Mouse (Mus musculus) MEL (cell line): ENCODE data around the gene Cyp27b1. TPM values are rescaled to one million over a fixed set of nuclear protein-coding genes. Genes with fewer than 3 reads are reported as not detected.

Experiments used
- DNase-seq: peaks from one replicate; pipeline ENCODE4 v3.0.0; 2011; ENCODE audit warnings: low read depth, low spot score
- H3K27ac ChIP-seq: 2 replicates; pipeline ENCODE4 v1.5.1; 2012; ENCODE audit warnings: low read depth, mild to moderate bottlenecking, control low read depth, low read length, moderate library complexity; ENCODE audit not compliant: control insufficient read depth
- H3K27me3 ChIP-seq, 2 experiments: fragments of 150-350 bp in 1 of 2; sonication (generic) in 1 of 2; 2 replicates each; pipeline ENCODE4 v1.6.1; 2012; ENCODE audit warnings: low read length in 2 of 2, mild to moderate bottlenecking in 2 of 2, improper control_type of control experiment in 1 of 2, moderate library complexity in 1 of 2; ENCODE audit not compliant: insufficient read depth in 2 of 2, control insufficient read depth in 1 of 2
- H3K36me3 ChIP-seq, 2 experiments: 2 replicates each; pipeline ENCODE4 v1.6.1; 2012 to 2014; ENCODE audit warnings: low read length in 2 of 2, improper control_type of control experiment in 1 of 2, inconsistent platforms in 1 of 2, mild to moderate bottlenecking in 1 of 2; ENCODE audit not compliant: insufficient read depth in 2 of 2, control insufficient read depth in 1 of 2
- H3K4me1 ChIP-seq, 2 experiments: fragments of 150-350 bp in 1 of 2; sonication (generic) in 1 of 2; 2 replicates each; pipeline ENCODE4 v1.6.1; 2012; ENCODE audit warnings: low read length in 2 of 2, improper control_type of control experiment in 1 of 2, mild to moderate bottlenecking in 1 of 2; ENCODE audit not compliant: insufficient read depth in 2 of 2, control insufficient read depth in 1 of 2
- H3K4me3 ChIP-seq, 2 experiments: fragments of 150-350 bp in 1 of 2; sonication (generic) in 1 of 2; 2 replicates each; pipeline ENCODE4 v1.5.1; 2012; ENCODE audit warnings: low read depth in 2 of 2, low read length in 2 of 2, mild to moderate bottlenecking in 2 of 2, moderate library complexity in 2 of 2, control low read depth in 1 of 2, improper control_type of control experiment in 1 of 2; ENCODE audit not compliant: control insufficient read depth in 1 of 2, insufficient read depth in 1 of 2
- H3K79me2 ChIP-seq: 2 replicates; pipeline ENCODE4 v1.6.1; 2012; ENCODE audit warnings: mild to moderate bottlenecking, low read length, moderate library complexity; ENCODE audit not compliant: control insufficient read depth, poor library complexity, insufficient read depth
- H3K9ac ChIP-seq: 2 replicates; pipeline ENCODE4 v1.6.1; 2012; ENCODE audit warnings: low read depth, mild to moderate bottlenecking, control low read depth, low read length, moderate library complexity; ENCODE audit not compliant: control insufficient read depth, poor library complexity, severe bottlenecking
- H3K9me3 ChIP-seq: fragments of 150-350 bp; sonication (generic); replicated peaks from 2 replicates; pipeline ENCODE4 v1.6.1; 2012; ENCODE audit warnings: mild to moderate bottlenecking, low read length, improper control_type of control experiment, moderate library complexity; ENCODE audit not compliant: insufficient read depth
- BHLHE40 ChIP-seq: IDR thresholded peaks from 2 replicates; pipeline ENCODE4 v1.6.1; 2012; ENCODE audit warnings: low read depth, mild to moderate bottlenecking, inconsistent platforms, low read length, improper control_type of control experiment, borderline replicate concordance
- CHD1 ChIP-seq: IDR thresholded peaks from 2 replicates; pipeline ENCODE4 v1.6.1; 2012; ENCODE audit warnings: low read depth, mild to moderate bottlenecking, inconsistent platforms, low read length, improper control_type of control experiment
- CHD2 ChIP-seq: IDR thresholded peaks from 2 replicates; pipeline ENCODE4 v1.6.1; 2011; ENCODE audit warnings: low read length, improper control_type of control experiment
- CTCF ChIP-seq, 3 experiments: IDR thresholded peaks in 2 of 3; conservative IDR thresholded peaks in 1 of 3; 2 replicates each; pipeline ENCODE4 v1.5.1; 2011 to 2012; ENCODE audit warnings: low read length in 3 of 3, low read depth in 2 of 3, mild to moderate bottlenecking in 2 of 3, improper control_type of control experiment in 1 of 3, inconsistent platforms in 1 of 3, mixed read lengths in 1 of 3, moderate library complexity in 1 of 3; ENCODE audit not compliant: control insufficient read depth in 1 of 3, insufficient read depth in 1 of 3, poor library complexity in 1 of 3, severe bottlenecking in 1 of 3
- E2F4 ChIP-seq: IDR thresholded peaks from 2 replicates; pipeline ENCODE4 v1.6.1; 2011; ENCODE audit warnings: low read depth, low read length, improper control_type of control experiment, borderline replicate concordance
- ELF1 ChIP-seq: IDR thresholded peaks from 2 replicates; pipeline ENCODE4 v1.6.1; 2014; ENCODE audit warnings: low read depth, mild to moderate bottlenecking, inconsistent platforms, low read length, improper control_type of control experiment, moderate library complexity
- EP300 ChIP-seq, 2 experiments: IDR thresholded peaks; 2 replicates each; pipeline ENCODE4 v1.6.1; 2011; ENCODE audit warnings: improper control_type of control experiment in 2 of 2, low read length in 2 of 2, low read depth in 1 of 2, mild to moderate bottlenecking in 1 of 2
- ETS1 ChIP-seq: IDR thresholded peaks from 2 replicates; pipeline ENCODE4 v1.6.1; 2012; ENCODE audit warnings: low read depth, mild to moderate bottlenecking, inconsistent platforms, low read length, improper control_type of control experiment, moderate library complexity
- GABPA ChIP-seq: IDR thresholded peaks from 2 replicates; pipeline ENCODE4 v1.6.1; 2012; ENCODE audit warnings: low read depth, mild to moderate bottlenecking, inconsistent platforms, low read length, improper control_type of control experiment, moderate library complexity
- GATA1 ChIP-seq: IDR thresholded peaks from 2 replicates; pipeline ENCODE4 v1.6.1; 2011; ENCODE audit warnings: low read depth, low read length, improper control_type of control experiment
- HCFC1 ChIP-seq: IDR thresholded peaks from 2 replicates; pipeline ENCODE4 v1.6.1; 2012; ENCODE audit warnings: low read depth, mild to moderate bottlenecking, inconsistent platforms, low read length, improper control_type of control experiment, moderate library complexity
- JUND ChIP-seq: IDR thresholded peaks from 2 replicates; pipeline ENCODE4 v1.6.1; 2011; ENCODE audit warnings: low read depth, mild to moderate bottlenecking, improper control_type of control experiment, low read length
- MAFK ChIP-seq: IDR thresholded peaks from 2 replicates; pipeline ENCODE4 v1.6.1; 2011; ENCODE audit warnings: low read depth, mild to moderate bottlenecking, low read length, improper control_type of control experiment, borderline replicate concordance
- MAX ChIP-seq: IDR thresholded peaks from 2 replicates; pipeline ENCODE4 v1.6.1; 2011; ENCODE audit warnings: low read length, improper control_type of control experiment
- MAZ ChIP-seq: IDR thresholded peaks from 2 replicates; pipeline ENCODE4 v1.6.1; 2012; ENCODE audit warnings: low read depth, mild to moderate bottlenecking, inconsistent platforms, low read length, improper control_type of control experiment
- MEF2A ChIP-seq: IDR thresholded peaks from 2 replicates; pipeline ENCODE4 v1.6.1; 2014; ENCODE audit warnings: low read depth, mild to moderate bottlenecking, inconsistent platforms, low read length, improper control_type of control experiment; ENCODE audit not compliant: poor library complexity, insufficient replicate concordance, severe bottlenecking; ENCODE audit errors: extremely low read depth
- MXI1 ChIP-seq: IDR thresholded peaks from 2 replicates; pipeline ENCODE4 v1.6.1; 2011; ENCODE audit warnings: mild to moderate bottlenecking, low read depth, low read length, improper control_type of control experiment
- MYB ChIP-seq: IDR thresholded peaks from 2 replicates; pipeline ENCODE4 v1.6.1; 2011; ENCODE audit warnings: mild to moderate bottlenecking, low read depth, low read length, improper control_type of control experiment
- MYC ChIP-seq: IDR thresholded peaks from 2 replicates; pipeline ENCODE4 v1.6.1; 2011; ENCODE audit warnings: low read depth, mild to moderate bottlenecking, low read length, improper control_type of control experiment, moderate library complexity
- NRF1 ChIP-seq: IDR thresholded peaks from 2 replicates; pipeline ENCODE4 v1.6.1; 2014; ENCODE audit warnings: low read depth, mild to moderate bottlenecking, inconsistent platforms, low read length, improper control_type of control experiment, moderate library complexity; ENCODE audit not compliant: poor library complexity, insufficient read depth, severe bottlenecking
- POLR2A ChIP-seq, 2 experiments: IDR thresholded peaks; 2 replicates each; pipeline ENCODE4 v1.6.1; 2011 to 2012; ENCODE audit warnings: low read length in 2 of 2, mild to moderate bottlenecking in 2 of 2, control low read depth in 1 of 2, improper control_type of control experiment in 1 of 2, low read depth in 1 of 2, moderate library complexity in 1 of 2; ENCODE audit not compliant: control insufficient read depth in 1 of 2, insufficient read depth in 1 of 2, poor library complexity in 1 of 2
- POLR2AphosphoS2 ChIP-seq: IDR thresholded peaks from 2 replicates; pipeline ENCODE4 v1.6.1; 2011; ENCODE audit warnings: low read length, improper control_type of control experiment
- POLR2AphosphoS5 ChIP-seq: IDR thresholded peaks from 2 replicates; pipeline ENCODE4 v1.6.1; 2012; ENCODE audit warnings: low read depth, borderline replicate concordance, mild to moderate bottlenecking, inconsistent platforms, low read length, moderate library complexity, mixed read lengths
- RAD21 ChIP-seq: IDR thresholded peaks from 2 replicates; pipeline ENCODE4 v1.6.1; 2011; ENCODE audit warnings: mild to moderate bottlenecking, low read depth, low read length, improper control_type of control experiment
- SIN3A ChIP-seq: IDR thresholded peaks from 2 replicates; pipeline ENCODE4 v1.6.1; 2012; ENCODE audit warnings: low read length, improper control_type of control experiment, inconsistent platforms
- SMC3 ChIP-seq: IDR thresholded peaks from 2 replicates; pipeline ENCODE4 v1.6.1; 2011; ENCODE audit warnings: low read depth, low read length, improper control_type of control experiment
- TAL1 ChIP-seq: IDR thresholded peaks from 2 replicates; pipeline ENCODE4 v1.6.1; 2012; ENCODE audit warnings: mild to moderate bottlenecking, inconsistent platforms, low read length, moderate library complexity, mixed read lengths
- TBP ChIP-seq: IDR thresholded peaks from 2 replicates; pipeline ENCODE4 v1.8.0; 2011; ENCODE audit warnings: low read depth, low read length, improper control_type of control experiment
- TCF12 ChIP-seq: IDR thresholded peaks from 2 replicates; pipeline ENCODE4 v1.6.1; 2014; ENCODE audit warnings: low read depth, mild to moderate bottlenecking, inconsistent platforms, low read length, improper control_type of control experiment, moderate library complexity
- UBTF ChIP-seq: IDR thresholded peaks from 2 replicates; pipeline ENCODE4 v1.6.1; 2012; ENCODE audit warnings: low read depth, mild to moderate bottlenecking, inconsistent platforms, low read length, improper control_type of control experiment, moderate library complexity, borderline replicate concordance; ENCODE audit not compliant: insufficient read depth
- USF1 ChIP-seq: IDR thresholded peaks from 2 replicates; pipeline ENCODE4 v1.6.1; 2014; ENCODE audit warnings: low read depth, mild to moderate bottlenecking, inconsistent platforms, low read length, improper control_type of control experiment, moderate library complexity
- USF2 ChIP-seq, 2 experiments: IDR thresholded peaks; 2 replicates each; pipeline ENCODE4 v1.6.1; 2011 to 2012; ENCODE audit warnings: improper control_type of control experiment in 2 of 2, low read length in 2 of 2, borderline replicate concordance in 1 of 2, inconsistent platforms in 1 of 2, low read depth in 1 of 2, mild to moderate bottlenecking in 1 of 2; ENCODE audit not compliant: insufficient read depth in 1 of 2
- ZC3H11A ChIP-seq: IDR thresholded peaks from 2 replicates; pipeline ENCODE4 v1.6.1; 2012; ENCODE audit warnings: low read depth, mild to moderate bottlenecking, inconsistent platforms, low read length, improper control_type of control experiment
- ZKSCAN1 ChIP-seq: IDR thresholded peaks from 2 replicates; pipeline ENCODE4 v1.6.1; 2012; ENCODE audit warnings: low read depth, mild to moderate bottlenecking, inconsistent platforms, low read length, improper control_type of control experiment, moderate library complexity
- ZMIZ1 ChIP-seq: IDR thresholded peaks from 2 replicates; pipeline ENCODE4 v1.6.1; 2012; ENCODE audit warnings: low read depth, mild to moderate bottlenecking, inconsistent platforms, low read length, improper control_type of control experiment, moderate library complexity
- ZNF384 ChIP-seq: IDR thresholded peaks from 2 replicates; pipeline ENCODE4 v1.6.1; 2012; ENCODE audit warnings: low read depth, mild to moderate bottlenecking, inconsistent platforms, low read length, improper control_type of control experiment
- polyA plus RNA-seq, 2 experiments: library from polyadenylated mRNA; stranded (reverse) in 1 of 2; unstranded in 1 of 2; fragments of >175 nt in 1 of 2; fragments of >200 nt in 1 of 2; gene quantifications; 2 replicates each; pipeline versions ENCODE4 v1.2.1 to v1.2.4; 2012; ENCODE audit warnings: low replicate concordance in 2 of 2, low read depth in 1 of 2; ENCODE audit not compliant: insufficient read length in 2 of 2, insufficient read depth in 1 of 2, missing spikeins in 1 of 2
- total RNA-seq: library from RNA; depleted of rRNA; stranded (reverse); fragments of 300-350 nt; gene quantifications from 2 replicates; pipeline ENCODE4 v1.2.3, GENCODE M21; 2012

Cyp27b1 gene
- total and polyA plus RNA-seq, 3 experiments = 0.23 to 0.93 TPM; not detected in 1

DNA sequence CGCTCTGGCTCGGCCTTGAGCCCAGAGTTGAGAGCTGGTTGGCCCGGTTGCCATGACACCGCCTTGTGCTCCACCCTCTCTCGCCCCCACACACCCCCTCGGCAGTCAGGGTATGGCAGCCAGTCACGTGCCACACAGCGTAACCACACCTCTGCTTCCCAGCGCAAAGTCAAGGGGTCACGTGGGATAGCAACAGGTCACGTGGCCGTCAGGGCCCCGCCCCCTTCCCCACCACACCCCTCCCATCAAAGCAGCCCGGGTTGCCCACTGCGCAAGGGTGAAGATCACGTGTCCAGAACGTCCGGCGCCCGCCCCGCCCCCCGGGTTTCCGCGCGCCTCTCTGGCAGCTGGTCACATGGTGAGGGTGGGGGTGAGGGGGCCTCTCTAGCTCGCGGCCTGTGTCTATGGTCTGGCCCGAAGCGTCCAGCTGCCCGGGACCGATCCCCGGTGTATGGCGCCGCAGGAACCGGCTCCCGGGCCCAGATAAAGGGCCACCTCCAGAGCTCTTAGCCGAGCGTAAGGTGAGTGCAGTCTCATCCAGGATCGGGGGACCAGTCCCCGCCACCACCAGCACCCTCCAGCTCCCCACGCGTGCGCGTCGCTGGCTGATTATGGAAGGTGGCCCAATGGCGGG is 15.3 kb downstream of the Cyp27b1 start, which contains the start of gene Cdk4:
Cdk4 (plus strand) TSS at position 296 of the 634 bp plus-strand sequence.
- no peaks in the 10 kb centered on the region for H3K9me3 ChIP-seq
- H3K4me3 ChIP-seq = peak within 1 kb of the TSS; percentile 68 to 78
- DNase-seq = peak; percentile 99
- peak within 1 kb of the TSS; percentile 93 for H3K9ac ChIP-seq
- no peaks in the 10 kb centered on the region for H3K27me3 ChIP-seq
- peaks cover 22% of the 10 kb centered on the region for H3K79me2 ChIP-seq
- peaks cover 14 to 34% of the 10 kb centered on the region in 2 experiments for H3K36me3 ChIP-seq
- H3K4me1 ChIP-seq = peaks cover 3 to 21% of the 10 kb centered on the region in 2 experiments
- peak within 1 kb of the TSS; percentile 74 for H3K27ac ChIP-seq
- TF ChIP-seq JUND (no peak), ZC3H11A (no peak), CHD1 (no peak), POLR2AphosphoS2 (peak; percentile 60; the same call in 1 of the 2 replicates), MEF2A (no peak), NRF1 (peak; percentile 77), ZMIZ1 (peak; percentile 3; the same call in 1 of the 2 replicates), ELF1 (peak; percentile 59), ETS1 (peak; percentile 64), SIN3A (peak; percentile 94), MAX (peak; percentile 100), GATA1 (no peak), MYC (peak; percentile 9; the same call in 1 of the 2 replicates), CHD2 (no peak), MYB (no peak), POLR2AphosphoS5 (peak; percentile 18; the same call in 1 of the 2 replicates), BHLHE40 (peak; percentile 98), USF2 (IDR thresholded peaks at IDR 0.05; ENCODE audit: borderline replicate concordance in 1 of 2, insufficient read depth in 1 of 2, low read depth in 1 of 2, low read length in 2 of 2) (peak; percentile 99 to 100), TCF12 (peak; percentile 64; the same call in 1 of the 2 replicates), USF1 (peak; percentile 99), UBTF (no peak), TAL1 (no peak), GABPA (no peak), MAZ (peak; percentile 96), MAFK (no peak), SMC3 (no peak), RAD21 (no peak), POLR2A (IDR thresholded peaks at IDR 0.05; ENCODE audit: control insufficient read depth in 1 of 2, insufficient read depth in 1 of 2, low read depth in 1 of 2, low read length in 2 of 2, poor library complexity in 1 of 2) (peak; percentile 75 to 88), MXI1 (peak; percentile 97), HCFC1 (peak; percentile 82), CTCF (IDR thresholded peaks at IDR 0.05 in 2 of 3, conservative IDR thresholded peaks at IDR 0.05 in 1 of 3; ENCODE audit: control insufficient read depth in 1 of 3, insufficient read depth in 1 of 3, low read depth in 2 of 3, low read length in 3 of 3, poor library complexity in 1 of 3, severe bottlenecking in 1 of 3) (no peak), ZKSCAN1 (no peak), ZNF384 (no peak), E2F4 (no peak; the same call in 1 of the 2 replicates), TBP (no peak), EP300 (IDR thresholded peaks at IDR 0.05; ENCODE audit: low read depth in 1 of 2, low read length in 2 of 2) (no peak)
